Mouse (Mus musculus) forelimb bud, embryonic 11.5 days (tissue): ENCODE data around the gene Cep162.

Experiments used
- DNase-seq: peaks from one replicate; pipeline ENCODE4 v3.0.0-alpha.2; 2012; ENCODE audit warnings: low read depth, low spot score

The Cep162 gene

GRCm38 (mm10) chr9:87162559-87162958 lies 92.8 kb downstream of the Cep162 start:
- no peak for DNase-seq

GRCm38 (mm10) chr9:87152641-87153325 lies 102.6 kb downstream of the Cep162 start:
- DNase-seq, result no peak

- peak; percentile 30 for DNase-seq
These were observed 107.4 kb downstream of the Cep162 start for GRCm38 (mm10) chr9:87147927-87148326.

GRCm38 (mm10) chr9:87146400-87146799 lies 108.9 kb downstream of the Cep162 start:
- no peak for DNase-seq

GRCm38 (mm10) chr9:87145671-87146070 lies 109.7 kb downstream of the Cep162 start:
- DNase-seq, result no peak

GRCm38 (mm10) chr9:87145180-87145579 lies 110.2 kb downstream of the Cep162 start:
- DNase-seq, result no peak

GRCm38 (mm10) chr9:87144532-87144931 lies 110.8 kb downstream of the Cep162 start:
- no peak for DNase-seq

GRCm38 (mm10) chr9:87144106-87144505 lies 111.2 kb downstream of the Cep162 start, which contains the start of gene Mrap2:
Mrap2 (plus strand) TSS chr9:87144306.
- peak; percentile 53 for DNase-seq

- no peak for DNase-seq
These were observed 112.3 kb downstream of the Cep162 start for GRCm38 (mm10) chr9:87143076-87143475.
